Mouse (Mus musculus) forebrain, postnatal 0 days (tissue): ENCODE data around the gene Dmrt2. TPM values are rescaled to one million over a fixed set of nuclear protein-coding genes. Genes with fewer than 3 reads are reported as not detected.

Source experiments
- ATAC-seq: fragments of 200-750 bp; cut with Nextera tagmentation; 2 replicates; pipeline ENCODE4 v1.8.0; 2017; ENCODE audit warnings: mild to moderate bottlenecking, moderate library complexity
- DNase-seq: peaks from one replicate; pipeline ENCODE4 v3.0.0-alpha.2; 2015
- H3K27ac ChIP-seq: fragments of 300-500 bp; sonication (generic); 2 replicates; pipeline ENCODE4 v1.5.1; 2014; ENCODE audit warnings: low read depth, mild to moderate bottlenecking, antibody characterized with exemption, low read length, moderate library complexity, mixed read lengths
- H3K27me3 ChIP-seq: fragments of 300-500 bp; sonication (generic); 2 replicates; pipeline ENCODE4 v1.6.1; 2014; ENCODE audit warnings: mild to moderate bottlenecking, low read length, mixed read lengths; ENCODE audit not compliant: insufficient read depth
- H3K36me3 ChIP-seq: fragments of 300-500 bp; sonication (generic); 2 replicates; pipeline ENCODE4 v1.6.1; 2014; ENCODE audit warnings: mild to moderate bottlenecking, moderate library complexity; ENCODE audit not compliant: insufficient read depth
- H3K4me1 ChIP-seq: fragments of 300-500 bp; sonication (generic); 2 replicates; pipeline ENCODE4 v1.6.1; 2014; ENCODE audit warnings: antibody characterized with exemption; ENCODE audit not compliant: insufficient read depth
- H3K4me2 ChIP-seq: fragments of 300-500 bp; sonication (generic); 2 replicates; pipeline ENCODE4 v1.6.1; 2014; ENCODE audit warnings: low read depth, mild to moderate bottlenecking, moderate library complexity
- H3K4me3 ChIP-seq: fragments of 300-500 bp; sonication (generic); 2 replicates; pipeline ENCODE4 v1.5.1; 2014; ENCODE audit warnings: low read depth, low read length, mixed read lengths
- H3K9ac ChIP-seq: fragments of 300-500 bp; sonication (generic); 2 replicates; pipeline ENCODE4 v1.6.1; 2014; ENCODE audit warnings: mild to moderate bottlenecking
- H3K9me3 ChIP-seq: fragments of 300-500 bp; sonication (generic); 2 replicates; pipeline ENCODE4 v1.6.1; 2016; ENCODE audit warnings: low read length
- CTCF ChIP-seq: sonication (generic); IDR thresholded peaks from 2 replicates; pipeline ENCODE4 v1.5.1; 2016; ENCODE audit warnings: antibody characterized with exemption, control low read depth, low read depth
- WGBS: fragments of 180-500 bp; shearing (Covaris S2); extraction: QIAGEN DNeasy Blood & Tissue Kit; methylation state at CpG from one replicate; pipeline ENCODE4 v1.1.7; 2014; 5-methylcytosine and 5-hydroxymethylcytosine counted together
- polyA plus RNA-seq: library from polyadenylated mRNA; unstranded; fragments of >200 nt; fragmentation: Nextera tagmentation; extraction: Ambion mirVana; gene quantifications from 2 replicates; pipeline ENCODE4 v1.2.1, GENCODE M21; 2015
- total RNA-seq: library from RNA; depleted of rRNA; stranded (reverse); fragments of >200 nt; gene quantifications from 2 replicates; pipeline ENCODE4 v1.2.3, GENCODE M21; 2014; rRNA removed

The Dmrt2 gene
- total and polyA plus RNA-seq, 2 experiments from 2014 or later, result 1.8 to 2.6 TPM

DNA sequence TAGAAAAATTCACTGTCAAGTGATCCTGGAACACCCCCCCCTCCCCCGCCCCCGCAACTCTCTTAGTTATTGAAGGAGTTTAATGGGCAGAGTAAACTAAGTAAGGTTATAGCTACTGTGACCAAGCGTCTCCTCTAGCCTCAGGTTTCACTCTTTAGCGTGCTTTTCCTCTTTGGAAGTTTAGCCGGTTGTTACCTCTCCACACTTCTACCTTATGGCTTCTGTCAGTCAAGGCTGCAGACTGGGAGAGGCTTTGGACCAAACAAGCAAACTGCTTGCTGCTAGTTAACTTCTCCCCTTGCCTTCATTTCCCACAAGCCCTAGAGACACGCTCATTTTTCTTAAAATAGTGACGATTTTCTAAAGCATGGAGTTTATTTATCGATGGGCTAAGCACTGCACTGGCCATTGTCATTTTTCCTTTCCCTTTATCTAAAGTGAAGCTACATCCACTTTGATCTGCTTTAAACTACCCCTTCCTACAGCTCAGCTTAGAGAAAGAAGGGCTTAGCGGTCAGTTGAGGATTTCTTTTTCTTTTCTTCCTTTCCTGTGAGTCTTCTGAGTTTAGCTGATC is 3.7 kb downstream of the Dmrt2 start:
- no peak overlapping the region for H3K4me3 ChIP-seq
- ATAC-seq (no peak), DNase-seq (no peak)
- 7% methylated on average over 9 of the region's 9 CpGs for WGBS
- no peaks in the 10 kb centered on the region for H3K36me3 ChIP-seq
- no peak overlapping the region for H3K9ac ChIP-seq
- H3K27me3 ChIP-seq, result peaks cover 72% of the 10 kb centered on the region
- H3K9me3 ChIP-seq, result no peaks in the 10 kb centered on the region
- H3K27ac ChIP-seq, result no peak overlapping the region
- no peak for TF ChIP-seq CTCF
- no peak overlapping the region for H3K4me2 ChIP-seq
- peaks cover 11% of the 10 kb centered on the region for H3K4me1 ChIP-seq

DNA sequence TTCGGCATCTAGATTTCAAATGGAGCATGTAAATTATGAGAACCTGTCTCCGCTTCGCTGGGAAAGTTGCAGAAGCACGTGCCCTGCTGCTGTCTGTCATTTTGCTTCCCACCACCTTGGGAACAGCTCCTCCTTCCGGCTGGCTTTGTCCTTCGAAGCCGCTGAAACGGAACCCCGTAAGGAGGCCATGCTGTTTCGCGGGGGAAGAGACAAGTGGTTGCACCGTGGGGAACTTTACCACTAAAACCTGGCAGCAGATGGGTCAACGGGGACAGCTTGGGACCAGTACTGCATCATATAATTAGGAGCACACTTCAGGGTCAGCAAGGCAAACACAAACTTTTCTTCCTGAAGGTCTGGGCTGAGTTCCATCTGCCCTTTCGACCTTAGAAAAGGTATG is 26.6 kb downstream of the Dmrt2 start:
- no peak for DNase-seq
- Histone ChIP-seq H3K4me1 (no peaks in the 10 kb centered on the region), H3K36me3 (no peaks in the 10 kb centered on the region), H3K4me3 (no peak overlapping the region), H3K9me3 (no peaks in the 10 kb centered on the region), H3K27ac (no peak overlapping the region), H3K9ac (no peak overlapping the region), H3K27me3 (no peaks in the 10 kb centered on the region), H3K4me2 (no peak overlapping the region)
- no peak for ATAC-seq
- TF ChIP-seq CTCF, result no peak
- WGBS, result 79% methylated on average over 14 of the region's 14 CpGs

DNA sequence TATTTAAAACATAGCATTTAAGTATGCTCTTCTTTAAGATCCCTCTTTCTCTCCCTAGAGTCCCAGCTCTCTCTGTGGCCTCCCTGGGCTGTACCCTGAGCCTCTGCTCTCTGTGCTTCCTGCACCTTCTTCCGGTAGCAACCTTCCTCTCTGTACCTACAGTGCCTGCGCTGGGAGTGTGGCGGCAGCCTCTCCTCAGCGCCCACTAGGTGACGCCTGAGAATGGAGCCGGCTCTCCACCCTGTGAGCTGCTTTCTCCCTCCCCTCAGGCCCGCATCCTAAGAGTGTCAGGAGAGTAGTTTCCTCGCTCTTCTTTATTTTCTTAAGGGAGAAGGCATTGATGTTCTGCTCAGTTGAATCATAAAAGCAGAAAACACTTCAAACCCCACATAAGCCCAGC is 41.2 kb downstream of the Dmrt2 start:
- Histone ChIP-seq H3K4me3 (no peak overlapping the region), H3K4me2 (no peak overlapping the region), H3K9me3 (no peaks in the 10 kb centered on the region), H3K9ac (no peak overlapping the region), H3K27ac (no peak overlapping the region), H3K36me3 (no peaks in the 10 kb centered on the region), H3K4me1 (no peaks in the 10 kb centered on the region), H3K27me3 (no peaks in the 10 kb centered on the region)
- DNase-seq (peak; percentile 74), ATAC-seq (peak; percentile 92)
- 10% methylated on average over 8 of the region's 8 CpGs for WGBS
- peak; percentile 77 for TF ChIP-seq CTCF

DNA sequence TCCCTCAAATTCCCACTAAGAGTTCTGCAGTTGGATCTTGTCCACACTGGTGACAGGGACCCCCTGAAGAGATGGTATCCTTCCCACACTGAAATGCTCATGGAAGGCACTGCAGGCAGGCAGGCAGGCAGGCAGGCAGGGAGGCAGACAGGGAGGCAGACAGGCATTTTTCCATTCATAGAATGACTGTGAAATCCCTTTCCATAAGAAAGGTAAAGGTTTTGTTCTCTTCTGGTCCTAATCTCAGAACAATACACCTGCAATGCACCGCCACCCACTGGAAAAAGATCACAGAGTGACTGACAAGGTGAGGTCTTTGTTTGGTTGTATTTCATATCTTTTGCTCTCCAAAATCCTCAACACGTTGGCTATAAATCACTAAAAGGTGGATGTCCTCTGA is 42.7 kb downstream of the Dmrt2 start:
- DNase-seq (no peak), ATAC-seq (no peak)
- Histone ChIP-seq H3K27ac (no peak overlapping the region), H3K4me2 (no peak overlapping the region), H3K9ac (no peak overlapping the region), H3K4me1 (no peaks in the 10 kb centered on the region), H3K4me3 (no peak overlapping the region), H3K9me3 (no peaks in the 10 kb centered on the region), H3K36me3 (no peaks in the 10 kb centered on the region), H3K27me3 (no peaks in the 10 kb centered on the region)
- no peak for TF ChIP-seq CTCF
- 74% methylated on average over 2 of the region's 2 CpGs for WGBS

DNA sequence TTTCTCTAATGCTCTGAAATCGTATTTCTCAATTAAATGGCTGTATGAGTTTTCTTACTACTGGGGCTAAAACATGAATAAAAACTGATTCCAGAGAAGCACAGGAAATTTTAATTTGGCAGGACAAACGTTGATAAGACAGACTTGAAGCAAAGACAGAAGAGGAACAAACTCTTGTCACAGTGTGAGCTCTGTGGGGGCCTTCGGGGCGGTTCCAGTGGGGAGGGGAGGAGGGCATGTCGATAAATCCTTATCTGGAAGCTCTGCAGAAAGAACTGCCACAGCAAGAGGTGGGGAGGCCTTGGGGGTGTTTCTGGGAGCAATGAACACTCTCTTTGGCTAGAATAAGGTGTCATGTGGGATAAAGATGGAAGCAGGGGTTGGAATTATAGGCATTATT is 50.4 kb downstream of the Dmrt2 start:
- 49% methylated on average over 5 of the region's 5 CpGs for WGBS
- TF ChIP-seq CTCF, result no peak
- no peak overlapping the region for H3K27ac ChIP-seq

More for the DNA sequence above, 50.4 kb downstream of the Dmrt2 start:
- DNase-seq (no peak), ATAC-seq (no peak)
- no peaks in the 10 kb centered on the region for H3K9me3 ChIP-seq
- H3K4me1 ChIP-seq, result no peaks in the 10 kb centered on the region
- H3K9ac ChIP-seq, result no peak overlapping the region
- H3K27me3 ChIP-seq, result no peaks in the 10 kb centered on the region
- no peak overlapping the region for H3K4me3 ChIP-seq
- H3K4me2 ChIP-seq, result no peak overlapping the region
- no peaks in the 10 kb centered on the region for H3K36me3 ChIP-seq

Other genes starting within 250 kb of the Dmrt2 start
- gene Dmrt1, start 166.8 kb upstream of the Dmrt2 start, total RNA-seq, result not detected in 2 replicates
- gene Dmrt1, start 166.8 kb upstream of the Dmrt2 start, polyA plus RNA-seq, result not detected in 2 replicates
- 1.5 and 1.8 TPM in 2 replicates for gene Dmrt3, start 62.1 kb upstream of the Dmrt2 start, total RNA-seq
- 1.5 and 2.1 TPM in 2 replicates for gene Dmrt3, start 62.1 kb upstream of the Dmrt2 start, polyA plus RNA-seq